Mouse (Mus musculus) frontal cortex, postnatal 25 days (tissue): ENCODE data around the gene Zfp451.
"Not testable (repeated sequence)": the region's sequence is repeated elsewhere in the genome, so short reads cannot be mapped to it uniquely, and the experiment has no call there.

ENCODE experiments used
- DNase-seq, 2 experiments: peaks; one replicate each; pipeline ENCODE4 v3.0.0; 2022; ENCODE audit warnings: low spot score in 2 of 2

Gene Zfp451

GRCm38 (mm10) chr1:33813868-33814794, at the start of gene Zfp451:
Zfp451 (minus strand) TSS chr1:33814595.
- peak; percentile 73 to 86 for DNase-seq

DNA sequence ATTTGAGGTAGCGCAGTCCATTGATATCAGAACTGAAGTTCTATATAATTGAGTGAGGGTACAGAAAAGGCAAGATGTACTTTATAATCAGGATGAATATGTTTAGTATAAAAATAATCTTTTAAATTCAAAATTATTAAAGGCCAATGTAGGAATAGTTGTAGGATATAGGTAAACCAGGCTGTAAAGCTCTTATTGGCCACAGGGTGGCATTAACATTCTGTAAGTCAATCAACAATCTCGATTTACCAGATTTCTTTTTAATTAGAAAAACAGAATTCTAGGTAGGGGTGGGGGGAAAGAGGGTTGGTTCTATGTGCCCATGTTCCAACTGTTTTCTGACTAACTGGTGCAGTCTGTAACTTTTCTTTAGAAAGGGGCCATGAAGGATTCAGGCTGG, 32.4 kb upstream of the Zfp451 start:
- DNase-seq: no peak

DNA sequence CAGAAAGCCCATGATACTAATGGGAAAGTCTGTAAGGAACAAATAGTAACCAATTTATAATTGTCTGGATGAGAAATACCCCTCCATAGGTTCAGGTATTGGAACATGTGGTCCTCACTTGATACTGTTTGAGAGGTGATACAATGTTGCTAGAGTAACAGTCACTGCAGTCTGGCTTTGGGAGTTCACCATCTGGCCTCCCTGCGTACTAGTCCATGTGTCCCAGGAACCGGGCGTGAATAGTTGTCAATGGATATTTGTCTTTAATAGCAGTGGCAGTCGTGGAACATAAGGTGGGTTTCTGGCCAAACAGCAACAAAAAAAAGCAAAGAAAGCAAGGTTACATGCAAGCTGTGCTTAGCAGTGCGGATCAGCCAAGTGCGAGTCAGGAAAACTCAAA, 29.4 kb upstream of the Zfp451 start:
- DNase-seq: no peak

- DNase-seq: not testable (repeated sequence)
Observed at GRCm38 (mm10) chr1:33838952-33839351, 24.6 kb upstream of the Zfp451 start.

- DNase-seq: no peak
Observed at GRCm38 (mm10) chr1:33830586-33830985, 16.2 kb upstream of the Zfp451 start.

DNA sequence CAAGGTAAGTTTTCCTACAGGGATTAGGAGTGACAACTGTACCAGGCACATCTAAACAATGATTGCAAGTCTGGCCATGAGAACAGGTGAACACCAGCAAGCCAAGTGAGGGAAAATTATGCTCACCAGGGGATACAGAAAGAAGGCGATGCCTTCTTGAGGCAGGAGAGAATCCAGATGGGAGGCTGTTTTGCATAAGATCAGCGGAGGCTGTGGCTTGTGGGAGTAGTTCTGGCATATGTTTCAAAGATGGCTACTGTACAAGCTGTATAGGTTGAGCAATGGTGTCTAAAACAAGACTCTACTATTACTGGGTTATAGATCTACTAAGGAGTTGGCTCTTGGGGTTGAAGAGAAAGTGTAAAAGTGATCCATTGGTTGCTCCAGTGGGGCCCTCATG, 3.5 kb upstream of the Zfp451 start:
- no peak for DNase-seq

GRCm38 (mm10) chr1:33813495-33813867, 914 bp downstream of the Zfp451 start:
- DNase-seq: no peak

DNA sequence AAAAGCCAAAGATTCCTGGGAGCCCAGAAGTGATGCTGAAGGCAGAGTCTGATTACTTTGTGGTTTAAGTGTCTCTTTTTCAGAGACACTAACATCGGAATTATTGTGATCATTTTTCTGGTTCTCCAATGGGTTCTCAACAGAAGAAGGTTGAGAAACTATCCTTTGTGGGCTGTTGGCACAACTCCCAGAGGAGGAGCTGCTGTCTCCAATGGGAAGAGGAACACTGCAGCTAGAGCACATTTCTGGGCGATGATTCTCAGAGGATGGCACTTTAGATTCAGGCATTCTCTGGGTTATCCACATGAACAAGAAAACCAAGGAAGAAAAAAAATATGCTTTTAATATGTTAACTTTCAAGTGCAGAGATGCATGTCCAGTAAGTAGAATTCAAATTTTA, 11.1 kb downstream of the Zfp451 start:
- DNase-seq: no peak

DNA sequence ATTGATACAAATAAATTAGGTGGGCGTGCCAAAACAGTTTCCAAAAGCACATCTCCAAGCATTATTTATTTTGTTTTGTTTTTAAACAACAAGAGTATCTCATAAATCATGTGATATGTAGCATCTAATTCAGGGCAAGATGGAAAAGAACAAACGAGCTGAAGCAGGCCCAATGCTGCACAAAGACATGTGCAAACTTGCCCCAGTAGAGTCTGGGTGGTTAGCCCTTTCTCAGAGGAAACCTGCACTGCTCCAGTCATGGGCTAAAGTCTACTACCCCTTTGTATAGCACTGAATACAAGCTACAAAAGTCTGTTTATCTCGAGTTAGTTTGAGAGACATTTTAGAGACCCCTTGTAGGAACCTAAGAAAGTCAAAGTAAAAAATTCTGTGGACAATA, 14.8 kb downstream of the Zfp451 start:
- no peak for DNase-seq

GRCm38 (mm10) chr1:33788493-33788892, 25.9 kb downstream of the Zfp451 start:
- no peak for DNase-seq

DNA sequence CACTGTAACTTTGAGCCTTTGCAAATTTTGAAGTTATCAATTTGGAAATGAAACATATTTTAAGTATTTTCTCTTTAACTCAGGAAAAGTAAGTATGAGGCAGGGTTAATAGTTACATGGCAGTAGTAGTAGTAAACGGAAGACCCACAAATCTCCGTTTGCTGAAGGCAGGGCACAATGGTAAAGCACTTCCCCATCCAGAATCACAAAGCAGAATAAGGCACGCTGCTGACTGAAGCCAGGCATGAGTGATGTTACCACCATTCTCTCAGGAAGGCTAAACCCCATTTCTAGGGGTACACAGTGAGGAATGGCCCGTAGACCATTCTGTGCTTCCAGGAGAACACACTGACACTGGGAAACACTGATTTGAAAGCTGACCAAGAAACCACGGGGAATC, 26.3 kb downstream of the Zfp451 start:
- no peak for DNase-seq

- DNase-seq: no peak
Observed at GRCm38 (mm10) chr1:33784561-33784960, 29.8 kb downstream of the Zfp451 start.

DNA sequence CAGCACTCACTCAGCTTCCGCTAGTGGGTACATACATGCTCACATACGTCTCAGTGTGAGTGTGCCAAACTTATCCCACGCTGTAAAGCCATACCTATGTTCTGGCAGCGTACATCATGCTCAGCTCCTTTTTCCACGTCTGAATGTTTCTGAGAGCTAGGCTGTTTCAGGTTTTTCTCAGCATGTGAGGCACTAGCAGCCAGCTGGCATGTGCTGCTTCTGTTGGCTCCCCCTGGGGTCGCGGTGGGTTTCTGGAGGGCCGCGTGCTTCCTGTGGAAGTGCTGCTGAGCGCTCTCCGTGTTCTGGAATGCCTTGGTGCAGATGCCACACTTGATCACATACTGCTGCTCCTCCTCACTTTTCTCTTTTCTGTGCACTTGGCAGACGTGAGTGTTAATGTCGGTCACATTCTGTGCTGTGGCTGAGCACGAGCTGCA, 38.2 kb downstream of the Zfp451 start:
- DNase-seq: no peak

DNA sequence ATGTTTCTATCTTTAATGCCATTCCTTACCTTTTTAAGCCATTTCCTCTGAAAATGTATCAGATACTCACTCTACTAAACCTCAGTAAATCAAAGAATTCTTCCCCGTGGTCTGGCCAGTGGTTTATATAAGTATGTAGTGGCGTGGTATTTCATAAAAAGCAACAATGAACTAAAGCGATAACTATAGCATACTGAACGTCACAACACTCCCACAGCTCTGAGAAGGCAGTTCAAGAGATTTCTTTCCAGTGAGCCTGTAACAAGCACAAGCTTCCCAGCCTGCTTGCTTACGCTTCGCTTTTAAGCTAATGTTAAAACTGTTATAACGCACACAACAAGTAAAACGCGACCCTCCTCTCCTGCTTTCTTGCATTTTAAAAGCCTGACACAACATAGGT, 42.3 kb downstream of the Zfp451 start:
- DNase-seq: no peak

GRCm38 (mm10) chr1:33771621-33772020, 42.8 kb downstream of the Zfp451 start:
- DNase-seq: no peak

DNA sequence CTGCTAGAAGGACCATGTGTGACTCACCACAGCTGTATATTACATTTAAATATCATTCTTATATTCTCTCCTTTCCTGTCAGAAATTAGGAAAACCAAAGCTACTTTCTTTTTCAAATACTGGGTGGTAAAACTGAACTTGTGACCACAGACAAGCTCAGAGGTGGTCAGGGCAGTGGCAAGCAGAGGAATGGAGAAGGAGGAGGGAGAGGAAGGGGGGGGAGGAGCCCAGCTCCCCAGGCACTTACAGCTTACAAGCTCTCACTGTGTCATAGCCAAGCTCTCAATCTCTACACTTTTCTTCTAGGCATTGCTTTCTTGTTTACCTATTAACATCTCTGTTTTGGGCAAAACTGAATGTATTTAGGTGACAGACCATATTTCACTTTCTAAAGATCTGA, 45.6 kb downstream of the Zfp451 start:
- no peak for DNase-seq

GRCm38 (mm10) chr1:33768091-33768787, 46.2 kb downstream of the Zfp451 start:
- no peak for DNase-seq

DNA sequence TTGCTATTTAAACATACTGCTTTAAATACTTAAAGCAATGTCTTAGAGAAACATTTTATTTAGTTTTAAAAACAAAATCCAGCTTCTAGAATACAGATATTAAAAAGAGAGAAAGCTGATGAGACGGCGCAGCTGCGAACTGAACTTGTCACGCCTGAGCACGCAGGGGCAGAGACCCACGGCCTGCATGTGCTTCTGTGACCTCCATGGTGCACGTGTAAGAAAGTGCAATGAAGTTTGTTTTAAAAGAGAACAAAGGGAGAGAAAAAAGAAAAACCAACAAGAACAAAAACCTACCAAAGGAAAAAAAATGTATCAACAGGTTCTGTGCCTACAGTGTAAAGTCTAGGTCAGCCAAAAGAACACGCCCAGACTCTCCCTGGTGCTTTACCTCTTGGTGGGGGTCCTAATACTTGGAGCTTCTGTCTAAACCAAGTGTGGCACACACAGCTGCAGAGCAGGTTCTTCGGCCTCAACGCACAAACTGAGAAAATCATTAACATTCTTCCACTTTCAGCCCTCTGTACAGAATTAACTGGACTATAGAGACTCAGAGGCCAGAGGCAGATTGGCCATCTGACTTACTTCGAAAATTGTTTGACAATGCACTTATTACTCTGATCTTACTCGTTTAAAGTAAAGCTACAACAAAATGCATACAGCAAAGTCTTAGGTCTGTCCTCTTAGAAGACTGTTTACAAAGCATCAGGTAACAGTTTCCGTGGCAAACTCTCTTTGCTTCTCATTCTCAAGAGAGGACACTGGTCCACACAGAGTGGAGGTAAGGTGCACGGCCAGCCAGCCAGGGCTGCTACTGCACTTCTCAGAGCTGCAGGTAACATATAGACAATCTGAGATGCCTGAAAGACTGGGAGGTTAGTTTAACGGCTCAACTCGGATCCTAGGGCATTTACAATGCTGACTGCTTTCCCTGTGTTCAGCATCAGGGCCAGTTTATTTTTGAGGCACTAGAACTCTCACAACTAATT, 47.6 kb downstream of the Zfp451 start:
- no peak for DNase-seq

DNA sequence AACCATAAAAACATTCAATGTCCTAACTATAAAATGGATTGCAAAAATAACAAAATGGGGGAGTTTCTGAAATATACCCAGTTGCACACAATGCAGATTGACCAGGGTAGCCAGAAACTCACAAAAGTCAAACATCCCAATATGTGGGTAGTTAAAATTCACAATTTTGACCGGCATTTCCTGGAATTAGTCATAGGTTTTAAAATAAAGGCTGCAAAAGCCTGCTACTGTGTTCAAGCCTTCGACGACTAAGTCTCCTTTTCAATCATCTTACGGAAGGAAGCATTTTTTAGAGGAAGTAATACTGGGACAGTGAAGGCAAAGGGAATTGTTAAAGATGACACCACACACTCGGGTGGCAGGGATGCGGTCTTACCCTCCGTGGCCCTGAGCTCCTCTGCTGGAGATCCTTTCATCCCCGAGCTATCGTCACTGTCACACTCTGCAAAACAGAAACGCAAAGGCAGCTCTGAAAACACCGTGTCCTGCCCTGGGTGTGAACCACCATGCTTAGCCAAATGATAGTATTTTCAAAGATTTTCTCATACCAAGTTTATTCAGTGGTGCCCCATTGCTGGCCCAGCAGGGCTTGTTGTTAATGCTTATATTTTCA, 48.8 kb downstream of the Zfp451 start:
- DNase-seq: no peak

DNA sequence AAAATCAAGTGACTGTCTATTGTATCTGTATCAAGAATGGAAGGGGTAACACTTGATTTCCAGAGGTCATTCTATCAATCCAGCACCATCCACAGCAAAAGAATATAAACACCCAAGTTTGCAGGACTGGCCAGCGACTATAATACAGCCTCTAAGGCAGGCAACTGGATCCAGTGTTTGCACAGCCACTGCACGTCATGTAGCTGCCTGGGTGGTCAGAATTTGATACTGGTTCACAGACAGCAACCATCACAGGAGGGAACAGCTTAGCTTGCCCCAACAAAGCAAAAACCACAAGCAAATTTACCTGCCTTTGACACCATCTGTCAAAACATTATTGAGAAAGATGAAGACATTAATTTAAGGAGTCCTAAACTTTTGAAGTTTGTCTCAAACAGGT, 50.6 kb downstream of the Zfp451 start:
- DNase-seq: no peak

DNA sequence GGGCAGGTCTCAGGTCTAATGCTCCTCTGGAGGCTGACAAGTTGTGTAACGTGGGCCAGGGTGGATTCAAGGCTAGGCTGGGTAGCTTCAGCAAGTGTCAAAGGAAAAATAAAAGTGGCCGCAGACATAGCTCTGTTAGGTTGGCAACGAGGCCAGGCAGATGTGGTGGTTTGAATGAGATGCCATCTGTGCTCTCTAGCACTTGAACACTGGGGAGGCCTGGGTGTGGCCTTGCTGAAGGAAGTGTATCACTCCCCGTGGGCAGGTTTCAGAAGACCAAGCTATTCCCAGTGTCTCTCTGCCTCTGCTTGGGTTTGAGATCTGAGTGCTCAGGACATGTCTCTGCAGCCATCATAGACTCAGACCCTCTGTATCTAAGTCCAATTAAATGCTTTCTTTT, 55.9 kb downstream of the Zfp451 start:
- DNase-seq: no peak
